ENCODE assay signal across 10 mouse cellular contexts in the genomic region with DNA sequence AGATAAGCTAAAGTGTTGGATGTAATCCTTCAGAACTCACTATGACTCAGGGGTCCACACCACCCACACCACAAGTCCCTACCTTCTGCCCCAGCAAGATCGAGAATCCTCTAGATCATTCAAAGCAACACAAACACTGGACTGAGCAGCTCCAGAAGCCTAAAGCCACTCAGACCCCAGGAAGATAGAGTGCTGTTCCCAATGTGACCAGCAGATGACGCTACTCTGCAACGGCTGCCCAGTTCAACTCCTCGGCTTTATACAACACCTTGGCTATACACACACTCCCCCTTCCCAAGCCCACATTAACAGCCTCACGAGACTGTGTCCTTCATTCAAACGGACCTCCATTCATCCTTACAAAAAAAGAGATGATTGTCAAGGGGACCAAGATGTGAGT. TPM values are rescaled to one million over a fixed set of nuclear protein-coding genes. Genes with fewer than 3 reads are reported as not detected.
DNase-seq lines count a peak whose midpoint lies in the region; ATAC-seq and TF ChIP-seq lines count a peak whose summit lies in the region.
"Had no signal": no experiment of that assay in that cellular context is flagged by ENCODE, and none has a peak within 500 bp of the region (broad histone marks: within the 10 kb centered on the region; RNA-seq: fewer than 3 reads in every experiment).

No protein-coding gene starts in this region.

- H3K9me3 ChIP-seq in kidney, postnatal 0 days (replicated peaks; ENCODE audit: low read length) = no peaks in the 10 kb centered on the region
- H3K9me3 ChIP-seq in hindbrain, embryonic 13.5 days = no peaks in the 10 kb centered on the region
- H3K9me3 ChIP-seq: hindbrain, embryonic 15.5 days; neural tube, embryonic 13.5 days had no signal

- peak; percentile 60; the same call in 1 of the 2 replicates for TF ChIP-seq CTCF in kidney, postnatal 0 days (IDR thresholded peaks at IDR 0.05; ENCODE audit: low read depth)

- H3K4me1 ChIP-seq in kidney, postnatal 0 days (replicated peaks; ENCODE audit: insufficient read depth, low read length) = no peaks in the 10 kb centered on the region
- H3K4me1 ChIP-seq in hindbrain, embryonic 13.5 days (replicated peaks) = no peaks in the 10 kb centered on the region
- H3K4me1 ChIP-seq: hindbrain, embryonic 15.5 days; neural tube, embryonic 13.5 days had no signal

- no peak overlapping the region for H3K4me3 ChIP-seq in kidney, postnatal 0 days (replicated peaks; ENCODE audit: low read depth, low read length)
- H3K4me3 ChIP-seq in hindbrain, embryonic 13.5 days = no peak overlapping the region
- H3K4me3 ChIP-seq: hindbrain, embryonic 15.5 days; neural tube, embryonic 13.5 days had no signal

- H3K36me3 ChIP-seq in kidney, postnatal 0 days (ENCODE audit: insufficient read depth, low read length) = no peaks in the 10 kb centered on the region
- no peaks in the 10 kb centered on the region for H3K36me3 ChIP-seq in hindbrain, embryonic 13.5 days
- H3K36me3 ChIP-seq: hindbrain, embryonic 15.5 days; neural tube, embryonic 13.5 days had no signal

- no peak for ATAC-seq in cerebellum, adult (ENCODE audit: insufficient number of reproducible peaks, low FRiP score, low TSS enrichment)
- ATAC-seq in kidney, postnatal 0 days (replicated peaks; ENCODE audit: low FRiP score, low read depth) = no peak
- 0 out of 2 replicates have a peak, but pooled peaks have one; percentile 47 for ATAC-seq in monocyte, adult 5-6 weeks (replicated peaks; ENCODE audit: insufficient number of reproducible peaks, low FRiP score, low TSS enrichment, poor library complexity, severe bottlenecking)
- no peak for ATAC-seq in hindbrain, embryonic 13.5 days (ENCODE audit: low FRiP score)

- intact Hi-C loops in left cerebral cortex, postnatal 25 days (cut with DNase I) = no loop called here

- H3K4me2 ChIP-seq in kidney, postnatal 0 days (ENCODE audit: low read length) = no peak overlapping the region
- H3K4me2 ChIP-seq in hindbrain, embryonic 13.5 days = no peak overlapping the region
- H3K4me2 ChIP-seq: hindbrain, embryonic 15.5 days; neural tube, embryonic 13.5 days had no signal

- 33% methylated on average over 6 of the region's 6 CpGs for WGBS in kidney, postnatal 0 days
- WGBS in hindbrain, embryonic 13.5 days = 37% methylated on average over 6 of the region's 6 CpGs

- no peaks in the 10 kb centered on the region for H3K27me3 ChIP-seq in kidney, postnatal 0 days (ENCODE audit: insufficient read depth, low read length)
- no peaks in the 10 kb centered on the region for H3K27me3 ChIP-seq in hindbrain, embryonic 13.5 days
- H3K27me3 ChIP-seq: hindbrain, embryonic 15.5 days; neural tube, embryonic 13.5 days had no signal

- DNase-seq in cerebellum, adult 18-20 months = peak; percentile 58 to 73
- DNase-seq in left cerebral cortex, postnatal 25 days (ENCODE audit: low spot score in 2 of 2) = peak; percentile 40 to 58
- DNase-seq in left cerebral cortex, adult 11 months (ENCODE audit: low spot score) = no peak
- DNase-seq in adrenal gland, postnatal 25 days = peak; percentile 60
- no peak for DNase-seq in kidney, postnatal 0 days (ENCODE audit: low spot score)

- no peak overlapping the region for H3K9ac ChIP-seq in kidney, postnatal 0 days (ENCODE audit: low read depth, low read length)
- H3K9ac ChIP-seq in hindbrain, embryonic 13.5 days = no peak overlapping the region
- H3K9ac ChIP-seq: hindbrain, embryonic 15.5 days; neural tube, embryonic 13.5 days had no signal

- no peak overlapping the region for H3K27ac ChIP-seq in kidney, postnatal 0 days
- H3K27ac ChIP-seq in hindbrain, embryonic 13.5 days = no peak overlapping the region
- H3K27ac ChIP-seq: hindbrain, embryonic 15.5 days; neural tube, embryonic 13.5 days had no signal

RNA-seq across cellular contexts. Expression of gene Clstn3, which starts 8.2 kb away (rescaled TPM):
- 100 to 1,000 TPM; 384 to 400 TPM for total RNA-seq in left cerebral cortex, postnatal 25 days (2021)
- total RNA-seq in adrenal gland, postnatal 25 days (2021) = 64.4 and 98.3 TPM in 2 replicates
- 2.5 and 2.7 TPM in 2 replicates for polyA plus RNA-seq in kidney, postnatal 0 days (2015; fragmentation: Nextera tagmentation; extraction: Ambion mirVana)
- total RNA-seq in monocyte, adult 5-6 weeks (2017) = not detected in 3 replicates
- polyA plus RNA-seq in hindbrain, embryonic 13.5 days (2015; fragmentation: Nextera tagmentation; extraction: Ambion mirVana) = 73.7 and 80.0 TPM in 2 replicates

RNA-seq across cellular contexts. Expression of gene C1rl, which starts 20.1 kb away (rescaled TPM):
- under 1 TPM; 0.11 to 0.32 TPM for total RNA-seq in left cerebral cortex, postnatal 25 days (2021)
- total RNA-seq in adrenal gland, postnatal 25 days (2021) = 13.8 and 17.3 TPM in 2 replicates
- polyA plus RNA-seq in kidney, postnatal 0 days (2015; fragmentation: Nextera tagmentation; extraction: Ambion mirVana) = 2.8 and 3.0 TPM in 2 replicates
- total RNA-seq in monocyte, adult 5-6 weeks (2017) = 0.19 to 0.21 TPM (median 0.19 TPM) in 3 replicates
- polyA plus RNA-seq in hindbrain, embryonic 13.5 days (2015; fragmentation: Nextera tagmentation; extraction: Ambion mirVana) = 0.32 TPM in 2 replicates

RNA-seq across cellular contexts. Expression of gene C1ra, which starts 39.4 kb away (rescaled TPM):
- total RNA-seq in left cerebral cortex, postnatal 25 days (2021) = 1 to 10 TPM; 1.1 TPM
- total RNA-seq in adrenal gland, postnatal 25 days (2021) = 24.5 and 28.5 TPM in 2 replicates
- 18.2 and 20.5 TPM in 2 replicates for polyA plus RNA-seq in kidney, postnatal 0 days (2015; fragmentation: Nextera tagmentation; extraction: Ambion mirVana)
- total RNA-seq in monocyte, adult 5-6 weeks (2017) = 1.4 TPM in 1 of 3 replicates, not detected in the others
- 0.10 and 0.25 TPM in 2 replicates for polyA plus RNA-seq in hindbrain, embryonic 13.5 days (2015; fragmentation: Nextera tagmentation; extraction: Ambion mirVana)

RNA-seq across cellular contexts. Expression of gene Pex5, which starts 57.9 kb away (rescaled TPM):
- total RNA-seq in left cerebral cortex, postnatal 25 days (2021) = 10 to 100 TPM; 64.8 to 73.3 TPM
- 95.7 and 96.2 TPM in 2 replicates for total RNA-seq in adrenal gland, postnatal 25 days (2021)
- 36.4 and 39.4 TPM in 2 replicates for polyA plus RNA-seq in kidney, postnatal 0 days (2015; fragmentation: Nextera tagmentation; extraction: Ambion mirVana)
- total RNA-seq in monocyte, adult 5-6 weeks (2017) = 17.3 to 24.2 TPM (median 20.2 TPM) in 3 replicates
- polyA plus RNA-seq in hindbrain, embryonic 13.5 days (2015; fragmentation: Nextera tagmentation; extraction: Ambion mirVana) = 70.5 TPM in 2 replicates

Comparison
In these comparisons a context has a peak if more than half of its experiments do, and no peak if none do; other contexts are left out.
1. DNase-seq: peak in cerebellum, adult 18-20 months (2 of 2), left cerebral cortex, postnatal 25 days (2 of 2) and adrenal gland, postnatal 25 days (single experiment); none in left cerebral cortex, adult 11 months (single experiment) and kidney, postnatal 0 days (single experiment).
2. RNA of gene Clstn3, which starts 8.2 kb away (total RNA-seq): 384 to 400 TPM in left cerebral cortex, postnatal 25 days and 64.4 to 98.3 TPM in adrenal gland, postnatal 25 days; not detected in monocyte, adult 5-6 weeks; every median in the first group is over 10 times any median in the second.
3. RNA of gene C1rl, which starts 20.1 kb away (total RNA-seq): 13.8 to 17.3 TPM in adrenal gland, postnatal 25 days; 0.11 to 0.32 TPM in left cerebral cortex, postnatal 25 days and 0.19 to 0.21 TPM in monocyte, adult 5-6 weeks; every median in the first group is over 10 times any median in the second.
4. RNA of gene C1ra, which starts 39.4 kb away (total RNA-seq): 24.5 to 28.5 TPM in adrenal gland, postnatal 25 days; 1.4 TPM in monocyte, adult 5-6 weeks and 1.1 TPM in left cerebral cortex, postnatal 25 days; every median in the first group is over 10 times any median in the second.